Mouse (Mus musculus) cortical plate, adult 2 months (tissue): ENCODE data around the gene Lmntd1.

Experiments used
- CTCF ChIP-seq: fragments of 200-500 bp; IDR thresholded peaks from 2 replicates; pipeline ENCODE4 v1.5.1; 2011; ENCODE audit warnings: mild to moderate bottlenecking, control low read depth, low read length; ENCODE audit not compliant: insufficient read depth; ENCODE audit errors: extremely low read depth
- POLR2A ChIP-seq: fragments of 200-500 bp; IDR thresholded peaks from 2 replicates; pipeline ENCODE4 v1.6.1; 2011; ENCODE audit warnings: mild to moderate bottlenecking, low read length, control low read depth; ENCODE audit not compliant: insufficient read depth; ENCODE audit errors: extremely low read depth

GRCm38 (mm10) chr6:145326141-145326806, 287.8 kb downstream of the Lmntd1 start:
- TF ChIP-seq POLR2A (no peak), CTCF (no peak)
